Comparison of ENCODE assay signal across 8 mouse cellular contexts in genomic region chr5:28071456-28072223, GRCm38 (mm10). TPM values are rescaled to one million over a fixed set of nuclear protein-coding genes. Genes with fewer than 3 reads are reported as not detected.
DNase-seq lines count a peak whose midpoint lies in the region; ATAC-seq lines count a peak whose summit lies in the region.

No protein-coding gene starts in this region.

- H3K9me3 ChIP-seq in hindbrain, embryonic 13.5 days = no peaks in the 10 kb centered on the region

- peaks cover 45% of the 10 kb centered on the region for H3K4me1 ChIP-seq in hindbrain, embryonic 13.5 days (replicated peaks)

- H3K36me3 ChIP-seq in hindbrain, embryonic 13.5 days = peaks cover 35% of the 10 kb centered on the region

- peak overlapping the region; percentile 88 for H3K4me3 ChIP-seq in hindbrain, embryonic 13.5 days

- H3K27me3 ChIP-seq in hindbrain, embryonic 13.5 days = no peaks in the 10 kb centered on the region

- WGBS in hindbrain, embryonic 13.5 days = under 1% methylated on average over 48 of the region's 50 CpGs

- peak; percentile 80 for ATAC-seq in hindbrain, embryonic 13.5 days (ENCODE audit: low FRiP score)

- DNase-seq in NIH3T3 (ENCODE audit: low read depth) = peak; percentile 90
- peak; percentile 91 to 94 for DNase-seq in cerebellum, postnatal 10 days
- peak; percentile 78 to 89 for DNase-seq in frontal cortex, postnatal 14 days (ENCODE audit: low spot score in 2 of 2)
- peak; percentile 63 to 68 for DNase-seq in layer of hippocampus, postnatal 25 days (ENCODE audit: extremely low spot score in 1 of 2, low spot score in 1 of 2)
- peak; percentile 92 for DNase-seq in lung, postnatal 25 days (ENCODE audit: low spot score)
- DNase-seq in retina, embryonic 14.5 days (ENCODE audit: low spot score) = peak; percentile 92
- peak; percentile 39 to 71 for DNase-seq in urinary bladder, adult 18-20 months (ENCODE audit: low spot score in 2 of 2)

- H3K27ac ChIP-seq in hindbrain, embryonic 13.5 days = peak overlapping the region; percentile 99

- H3K4me2 ChIP-seq in hindbrain, embryonic 13.5 days = peak overlapping the region; percentile 96

- H3K9ac ChIP-seq in hindbrain, embryonic 13.5 days = peak overlapping the region; percentile 89

RNA-seq across cellular contexts. Expression of gene Insig1, which starts 0.5 kb away (rescaled TPM):
- 64.3 and 71.5 TPM in 2 replicates for polyA plus RNA-seq in hindbrain, embryonic 13.5 days (2015; fragmentation: Nextera tagmentation; extraction: Ambion mirVana)
- 10 to 100 TPM; 64.8 to 70.4 TPM for total RNA-seq in layer of hippocampus, postnatal 25 days (2021)

Comparison
In these comparisons a context has a peak if more than half of its experiments do, and no peak if none do; other contexts are left out.
1. Peak in every context shown above with its lines: DNase-seq, ATAC-seq, H3K4me3 ChIP-seq and H3K27ac ChIP-seq.